24 mouse cellular contexts compared by ENCODE assay signal in the genomic region with DNA sequence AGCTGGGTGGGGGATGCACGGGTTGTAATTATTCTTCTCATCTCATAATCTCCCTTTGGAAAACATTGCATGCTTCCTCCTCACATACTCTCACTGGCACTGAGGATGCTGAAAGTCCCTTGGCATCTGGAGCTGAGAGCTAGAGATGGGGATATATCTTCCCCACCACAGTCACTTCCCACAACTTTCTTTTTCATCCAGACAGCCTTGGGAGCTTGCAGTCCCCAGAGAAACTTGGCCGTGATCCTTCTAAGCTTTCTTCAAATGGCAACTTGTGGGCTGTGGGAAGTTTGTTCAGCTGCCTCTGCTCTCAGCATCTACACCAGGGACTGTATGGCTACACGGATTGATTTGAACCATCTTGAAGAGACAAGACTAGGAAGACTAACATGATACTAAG.
DNase-seq lines count a peak whose midpoint lies in the region; ATAC-seq lines count a peak whose summit lies in the region.
"Had no signal": no experiment of that assay in that cellular context is flagged by ENCODE, and none has a peak within 500 bp of the region (broad histone marks: within the 10 kb centered on the region; RNA-seq: fewer than 3 reads in every experiment).

No protein-coding gene starts in this region.

- H3K9ac ChIP-seq in neural tube, embryonic 15.5 days (replicated peaks) = no peak overlapping the region
- H3K9ac ChIP-seq: forebrain, embryonic 15.5 days; limb, embryonic 13.5 days; liver, embryonic 15.5 days; midbrain, embryonic 12.5 days; neural tube, embryonic 12.5 days had no signal

- no peak overlapping the region for H3K27ac ChIP-seq in neural tube, embryonic 15.5 days (replicated peaks)
- no peak overlapping the region for H3K27ac ChIP-seq in midbrain, embryonic 10.5 days (replicated peaks)
- H3K27ac ChIP-seq: forebrain, embryonic 15.5 days; hindbrain, postnatal 0 days; kidney, postnatal 0 days; limb, embryonic 13.5 days; liver, embryonic 15.5 days; midbrain, embryonic 12.5 days; neural tube, embryonic 12.5 days; stomach, postnatal 0 days had no signal

- peak; percentile 36 for DNase-seq in layer of hippocampus, adult 11-12 months (ENCODE audit: low spot score)
- DNase-seq in layer of hippocampus, adult 9-10 months (ENCODE audit: low spot score) = no peak
- DNase-seq in frontal cortex, postnatal 14 days (ENCODE audit: low spot score in 2 of 2) = peak; percentile 16 to 42
- peak; percentile 17 to 53 for DNase-seq in left cerebral cortex, postnatal 10 days (ENCODE audit: extremely low spot score in 1 of 2, low spot score in 2 of 2)
- peak; percentile 59 for DNase-seq in right cerebral cortex, postnatal 25 days
- DNase-seq in midbrain, embryonic 10.5 days (ENCODE audit: low spot score) = no peak
- no peak for DNase-seq in thymus, adult 18-20 months
- DNase-seq: adrenal gland, postnatal 14 days; cerebellum, adult 18-20 months; cerebellum, postnatal 25 days; embryo, embryonic 11 days; gastrocnemius, postnatal 14 days; kidney, adult 11 months; thymus, postnatal 14 days had no signal

- H3K36me3 ChIP-seq in neural tube, embryonic 15.5 days = no peaks in the 10 kb centered on the region
- H3K36me3 ChIP-seq in midbrain, embryonic 10.5 days = no peaks in the 10 kb centered on the region
- H3K36me3 ChIP-seq: forebrain, embryonic 15.5 days; limb, embryonic 13.5 days; liver, embryonic 15.5 days; midbrain, embryonic 12.5 days; neural tube, embryonic 12.5 days had no signal

- no peak overlapping the region for H3K4me3 ChIP-seq in neural tube, embryonic 15.5 days (replicated peaks)
- no peak overlapping the region for H3K4me3 ChIP-seq in midbrain, embryonic 10.5 days
- H3K4me3 ChIP-seq: forebrain, embryonic 15.5 days; limb, embryonic 13.5 days; liver, embryonic 15.5 days; midbrain, embryonic 12.5 days; neural tube, embryonic 12.5 days had no signal

- 82% methylated on average over 3 of the region's 3 CpGs for WGBS in neural tube, embryonic 15.5 days
- 81% methylated on average over 3 of the region's 3 CpGs for WGBS in midbrain, embryonic 10.5 days

- ATAC-seq in neural tube, embryonic 15.5 days (ENCODE audit: low FRiP score) = no peak
- ATAC-seq: forebrain, embryonic 15.5 days; hindbrain, postnatal 0 days; Patski had no signal

- H3K4me2 ChIP-seq in neural tube, embryonic 15.5 days = no peak overlapping the region
- H3K4me2 ChIP-seq: forebrain, embryonic 15.5 days; limb, embryonic 13.5 days; liver, embryonic 15.5 days; midbrain, embryonic 12.5 days; neural tube, embryonic 12.5 days had no signal

- intact Hi-C loops in left cerebral cortex, postnatal 10 days (cut with DNase I) = no loop called here

- no peaks in the 10 kb centered on the region for H3K4me1 ChIP-seq in neural tube, embryonic 15.5 days
- no peaks in the 10 kb centered on the region for H3K4me1 ChIP-seq in midbrain, embryonic 10.5 days
- H3K4me1 ChIP-seq: forebrain, embryonic 15.5 days; limb, embryonic 13.5 days; liver, embryonic 15.5 days; midbrain, embryonic 12.5 days; neural tube, embryonic 12.5 days had no signal

- H3K27me3 ChIP-seq in neural tube, embryonic 15.5 days (replicated peaks) = no peaks in the 10 kb centered on the region
- H3K27me3 ChIP-seq in midbrain, embryonic 10.5 days (ENCODE audit: low read depth, poor library complexity, severe bottlenecking) = no peaks in the 10 kb centered on the region
- H3K27me3 ChIP-seq: forebrain, embryonic 15.5 days; limb, embryonic 13.5 days; liver, embryonic 15.5 days; midbrain, embryonic 12.5 days; neural tube, embryonic 12.5 days had no signal

- no peaks in the 10 kb centered on the region for H3K9me3 ChIP-seq in neural tube, embryonic 15.5 days (replicated peaks)
- no peaks in the 10 kb centered on the region for H3K9me3 ChIP-seq in midbrain, embryonic 10.5 days (replicated peaks)
- H3K9me3 ChIP-seq: forebrain, embryonic 15.5 days; limb, embryonic 13.5 days; liver, embryonic 15.5 days; midbrain, embryonic 12.5 days; neural tube, embryonic 12.5 days had no signal

Comparison
In these comparisons a context has a peak if more than half of its experiments do, and no peak if none do; other contexts are left out.
1. DNase-seq: peak in layer of hippocampus, adult 11-12 months (single experiment), frontal cortex, postnatal 14 days (2 of 2), left cerebral cortex, postnatal 10 days (2 of 2) and right cerebral cortex, postnatal 25 days (single experiment); none in layer of hippocampus, adult 9-10 months (single experiment), midbrain, embryonic 10.5 days (single experiment) and thymus, adult 18-20 months (0 of 2).